Mouse (Mus musculus): ENCODE data around the gene 4930550C14Rik. TPM values are rescaled to one million over a fixed set of nuclear protein-coding genes. Genes with fewer than 3 reads are reported as not detected.
A peak's percentile ranks its signal among the peaks of the same experiment; 100 is the strongest.

Gene 4930550C14Rik
- polyA plus RNA-seq (2014; fragmentation: Nextera tagmentation; extraction: Ambion mirVana): 0.84 and 1.0 TPM in 2 replicates

DNA sequence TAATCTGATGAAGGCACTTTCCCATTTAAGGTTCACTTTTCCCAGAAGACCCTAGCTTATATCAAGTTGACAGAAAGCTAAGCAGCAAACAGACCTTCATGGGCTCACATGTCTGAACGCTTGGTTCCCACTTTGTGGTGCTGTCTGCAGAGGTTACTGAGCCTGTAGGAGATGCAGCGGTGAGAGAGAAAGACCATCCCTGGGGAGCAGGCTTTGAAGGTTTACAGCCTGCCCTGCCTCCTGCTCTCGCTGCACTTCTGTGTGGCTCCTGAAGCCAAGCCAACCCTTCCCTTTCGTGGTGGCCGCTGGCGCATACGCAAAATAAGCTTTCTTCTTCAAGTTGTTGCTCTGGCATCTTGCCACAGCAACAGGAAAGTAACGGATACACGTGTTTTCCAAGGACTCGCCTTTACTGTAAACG, at the start of gene 4930550C14Rik:
4930550C14Rik (plus strand) TSS at position 35 of the 421 bp plus-strand sequence.
- no peak within 1 kb of the TSS for H3K4me3 ChIP-seq (ENCODE audit: low read depth, low read length)
- H3K4me1 ChIP-seq (replicated peaks; ENCODE audit: control insufficient read depth, insufficient read depth, low read length): 0 out of 2 replicates have a peak, but pooled peaks cover 10% of the 10 kb centered on the region
- H3K27ac ChIP-seq (ENCODE audit: low read depth): peak within 1 kb of the TSS; percentile 17; the same call in 1 of the 2 replicates
- no peaks in the 10 kb centered on the region for H3K9me3 ChIP-seq (ENCODE audit: control insufficient read depth, low read length)
- DNase-seq (ENCODE audit: low spot score): peak; percentile 58
- peak within 1 kb of the TSS; percentile 34 for H3K4me2 ChIP-seq (ENCODE audit: low read length)
- 10% methylated on average over 11 of the region's 11 CpGs for WGBS
- H3K36me3 ChIP-seq (ENCODE audit: control insufficient read depth, insufficient read depth, low read length): peaks cover 6% of the 10 kb centered on the region; the same call in 1 of the 2 replicates
- ATAC-seq (replicated peaks; ENCODE audit: low FRiP score, low TSS enrichment, low read depth): no peak
- no peak within 1 kb of the TSS for H3K9ac ChIP-seq (ENCODE audit: low read length)
- H3K27me3 ChIP-seq (replicated peaks; ENCODE audit: control insufficient read depth, insufficient read depth, low read length): no peaks in the 10 kb centered on the region

DNA sequence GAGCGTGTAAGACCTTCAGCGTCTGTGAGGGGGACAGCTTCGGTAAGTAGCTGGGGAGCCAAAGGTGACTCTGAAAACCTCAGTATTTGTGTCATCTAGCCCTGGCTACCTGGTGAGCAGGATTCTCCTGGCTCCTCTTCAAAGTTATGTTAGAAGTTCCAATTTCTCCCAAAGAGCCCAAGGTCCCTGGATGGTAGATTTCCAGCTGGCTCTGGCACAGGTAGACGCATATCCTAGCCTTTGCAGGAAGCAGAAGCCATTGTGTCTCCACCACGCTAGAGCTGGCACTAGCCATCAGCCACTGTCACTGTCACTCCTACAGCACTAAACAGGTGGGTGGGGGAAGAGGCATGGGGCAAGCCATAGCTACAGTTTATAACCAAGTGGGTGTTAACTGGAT, 49.0 kb upstream of the 4930550C14Rik start:
- Histone ChIP-seq H3K4me3 (ENCODE audit: low read depth, low read length) (no peak overlapping the region), H3K9me3 (ENCODE audit: control insufficient read depth, low read length) (peaks cover 8% of the 10 kb centered on the region; the same call in 1 of the 2 replicates), H3K27ac (ENCODE audit: low read depth) (no peak overlapping the region), H3K4me1 (replicated peaks; ENCODE audit: control insufficient read depth, insufficient read depth, low read length) (no peaks in the 10 kb centered on the region; the same call in 1 of the 2 replicates), H3K36me3 (ENCODE audit: control insufficient read depth, insufficient read depth, low read length) (no peaks in the 10 kb centered on the region), H3K4me2 (ENCODE audit: low read length) (no peak overlapping the region), H3K9ac (ENCODE audit: low read length) (no peak overlapping the region), H3K27me3 (replicated peaks; ENCODE audit: control insufficient read depth, insufficient read depth, low read length) (no peaks in the 10 kb centered on the region)
- DNase-seq (ENCODE audit: low spot score) (no peak), ATAC-seq (replicated peaks; ENCODE audit: low FRiP score, low TSS enrichment, low read depth) (no peak)
- 89% methylated on average over 5 of the region's 5 CpGs for WGBS

DNA sequence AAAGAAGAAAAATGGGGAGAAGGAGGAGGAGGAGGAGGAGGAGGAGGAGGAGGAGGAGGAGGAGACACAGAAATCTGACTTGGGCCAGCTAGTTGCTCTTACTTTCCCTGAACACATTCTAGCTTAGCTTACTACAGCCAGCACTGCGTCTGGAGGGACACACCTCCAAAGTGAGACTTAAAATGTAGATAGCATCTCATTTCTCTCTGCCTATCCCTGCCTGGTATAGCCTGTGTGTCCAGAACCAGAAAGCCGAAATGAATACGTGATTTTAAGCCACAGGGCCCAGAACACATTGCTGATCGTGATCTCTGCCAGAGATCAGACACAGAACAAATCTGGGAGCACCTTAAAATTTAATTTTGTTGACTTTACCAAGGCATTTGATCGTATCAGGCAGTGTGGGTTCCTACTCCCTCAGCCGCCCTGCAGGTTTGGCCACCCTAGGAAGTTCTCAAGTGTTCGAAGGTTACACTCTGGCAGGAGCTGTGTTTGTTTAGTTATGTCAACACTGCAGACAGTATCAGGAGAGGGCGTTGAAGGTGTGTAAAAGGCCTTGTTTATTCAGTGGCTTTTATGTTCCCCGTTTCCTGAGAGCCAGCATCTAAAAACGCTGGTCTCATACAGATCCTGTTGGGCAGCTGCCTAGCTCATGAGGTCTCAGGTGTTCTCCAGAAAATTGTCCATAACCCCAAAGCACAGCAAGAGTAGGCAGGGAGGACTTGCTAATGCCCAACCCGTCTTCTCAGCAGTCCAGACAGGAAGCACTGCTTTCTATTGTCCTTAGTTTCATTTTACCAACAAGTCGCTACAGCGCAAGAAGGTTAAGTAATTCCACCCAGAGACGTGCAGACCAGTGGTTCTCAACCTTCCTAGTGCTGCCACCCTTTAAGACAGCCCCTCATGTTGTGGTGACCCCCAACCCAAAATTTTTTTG, 45.6 kb upstream of the 4930550C14Rik start:
- WGBS: 35% methylated on average over 14 of the region's 14 CpGs
- H3K4me3 ChIP-seq (ENCODE audit: low read depth, low read length): no peak overlapping the region

GRCm38 (mm10) chr9:53371339-53371738, 30.8 kb upstream of the 4930550C14Rik start:
- no peak overlapping the region for H3K4me2 ChIP-seq (ENCODE audit: low read length)
- H3K4me3 ChIP-seq (ENCODE audit: low read depth, low read length): no peak overlapping the region
- H3K27me3 ChIP-seq (replicated peaks; ENCODE audit: control insufficient read depth, insufficient read depth, low read length): no peaks in the 10 kb centered on the region
- ATAC-seq (replicated peaks; ENCODE audit: low FRiP score, low TSS enrichment, low read depth) (no peak), DNase-seq (ENCODE audit: low spot score) (no peak)
- peaks cover 6% of the 10 kb centered on the region; the same call in 1 of the 2 replicates for H3K36me3 ChIP-seq (ENCODE audit: control insufficient read depth, insufficient read depth, low read length)
- no peak overlapping the region for H3K9ac ChIP-seq (ENCODE audit: low read length)
- no peaks in the 10 kb centered on the region for H3K4me1 ChIP-seq (replicated peaks; ENCODE audit: control insufficient read depth, insufficient read depth, low read length)
- 45% methylated on average over 3 of the region's 3 CpGs for WGBS
- H3K9me3 ChIP-seq (ENCODE audit: control insufficient read depth, low read length): no peaks in the 10 kb centered on the region
- no peak overlapping the region for H3K27ac ChIP-seq (ENCODE audit: low read depth)

More for the DNA sequence above, 45.6 kb upstream of the 4930550C14Rik start:
- Histone ChIP-seq H3K36me3 (ENCODE audit: control insufficient read depth, insufficient read depth, low read length) (no peaks in the 10 kb centered on the region), H3K27me3 (replicated peaks; ENCODE audit: control insufficient read depth, insufficient read depth, low read length) (no peaks in the 10 kb centered on the region), H3K9me3 (ENCODE audit: control insufficient read depth, low read length) (no peaks in the 10 kb centered on the region), H3K4me2 (ENCODE audit: low read length) (0 out of 2 replicates have a peak overlapping the region, but pooled peaks have one; percentile 3), H3K27ac (ENCODE audit: low read depth) (peak overlapping the region; percentile 62), H3K9ac (ENCODE audit: low read length) (no peak overlapping the region), H3K4me1 (replicated peaks; ENCODE audit: control insufficient read depth, insufficient read depth, low read length) (no peaks in the 10 kb centered on the region; the same call in 1 of the 2 replicates)
- peak; percentile 71 for DNase-seq (ENCODE audit: low spot score)
- peak; percentile 96 for ATAC-seq (replicated peaks; ENCODE audit: low FRiP score, low TSS enrichment, low read depth)

- ATAC-seq (replicated peaks; ENCODE audit: low FRiP score, low TSS enrichment, low read depth) (no peak), DNase-seq (ENCODE audit: low spot score) (no peak)
- H3K4me2 ChIP-seq (ENCODE audit: low read length): no peak overlapping the region
- 68% methylated on average over 4 of the region's 4 CpGs for WGBS
- H3K9ac ChIP-seq (ENCODE audit: low read length): no peak overlapping the region
- no peaks in the 10 kb centered on the region for H3K27me3 ChIP-seq (replicated peaks; ENCODE audit: control insufficient read depth, insufficient read depth, low read length)
- no peaks in the 10 kb centered on the region for H3K9me3 ChIP-seq (ENCODE audit: control insufficient read depth, low read length)
- no peak overlapping the region for H3K4me3 ChIP-seq (ENCODE audit: low read depth, low read length)
- H3K4me1 ChIP-seq (replicated peaks; ENCODE audit: control insufficient read depth, insufficient read depth, low read length): peaks cover 4% of the 10 kb centered on the region; the same call in 1 of the 2 replicates
- H3K36me3 ChIP-seq (ENCODE audit: control insufficient read depth, insufficient read depth, low read length): peaks cover 6% of the 10 kb centered on the region; the same call in 1 of the 2 replicates
- H3K27ac ChIP-seq (ENCODE audit: low read depth): no peak overlapping the region
Measured at GRCm38 (mm10) chr9:53375907-53376306, 26.2 kb upstream of the 4930550C14Rik start.

GRCm38 (mm10) chr9:53376820-53377219, 25.3 kb upstream of the 4930550C14Rik start:
- H3K9ac ChIP-seq (ENCODE audit: low read length): no peak overlapping the region
- no peaks in the 10 kb centered on the region for H3K27me3 ChIP-seq (replicated peaks; ENCODE audit: control insufficient read depth, insufficient read depth, low read length)
- H3K27ac ChIP-seq (ENCODE audit: low read depth): no peak overlapping the region
- ATAC-seq (replicated peaks; ENCODE audit: low FRiP score, low TSS enrichment, low read depth): no peak
- H3K4me2 ChIP-seq (ENCODE audit: low read length): no peak overlapping the region
- H3K4me1 ChIP-seq (replicated peaks; ENCODE audit: control insufficient read depth, insufficient read depth, low read length): peaks cover 4% of the 10 kb centered on the region; the same call in 1 of the 2 replicates
- H3K4me3 ChIP-seq (ENCODE audit: low read depth, low read length): no peak overlapping the region
- H3K9me3 ChIP-seq (ENCODE audit: control insufficient read depth, low read length): no peaks in the 10 kb centered on the region
- no peak for DNase-seq (ENCODE audit: low spot score)
- WGBS: 83% methylated on average over 13 of the region's 13 CpGs
- peaks cover 6% of the 10 kb centered on the region; the same call in 1 of the 2 replicates for H3K36me3 ChIP-seq (ENCODE audit: control insufficient read depth, insufficient read depth, low read length)

GRCm38 (mm10) chr9:53377597-53377996, 24.5 kb upstream of the 4930550C14Rik start:
- no peak overlapping the region for H3K4me3 ChIP-seq (ENCODE audit: low read depth, low read length)
- no peak for ATAC-seq (replicated peaks; ENCODE audit: low FRiP score, low TSS enrichment, low read depth)
- H3K9ac ChIP-seq (ENCODE audit: low read length): no peak overlapping the region
- H3K4me2 ChIP-seq (ENCODE audit: low read length): no peak overlapping the region
- DNase-seq (ENCODE audit: low spot score): no peak
- H3K36me3 ChIP-seq (ENCODE audit: control insufficient read depth, insufficient read depth, low read length): peaks cover 3% of the 10 kb centered on the region; the same call in 1 of the 2 replicates
- no peak overlapping the region for H3K27ac ChIP-seq (ENCODE audit: low read depth)
- no peaks in the 10 kb centered on the region for H3K27me3 ChIP-seq (replicated peaks; ENCODE audit: control insufficient read depth, insufficient read depth, low read length)
- peaks cover 4% of the 10 kb centered on the region; the same call in 1 of the 2 replicates for H3K4me1 ChIP-seq (replicated peaks; ENCODE audit: control insufficient read depth, insufficient read depth, low read length)
- WGBS: 45% methylated on average over 5 of the region's 5 CpGs
- no peaks in the 10 kb centered on the region for H3K9me3 ChIP-seq (ENCODE audit: control insufficient read depth, low read length)

- Histone ChIP-seq H3K27ac (ENCODE audit: low read depth) (no peak overlapping the region), H3K9ac (ENCODE audit: low read length) (no peak overlapping the region), H3K4me2 (ENCODE audit: low read length) (no peak overlapping the region), H3K4me1 (replicated peaks; ENCODE audit: control insufficient read depth, insufficient read depth, low read length) (peaks cover 4% of the 10 kb centered on the region; the same call in 1 of the 2 replicates), H3K36me3 (ENCODE audit: control insufficient read depth, insufficient read depth, low read length) (no peaks in the 10 kb centered on the region), H3K4me3 (ENCODE audit: low read depth, low read length) (no peak overlapping the region), H3K9me3 (ENCODE audit: control insufficient read depth, low read length) (no peaks in the 10 kb centered on the region), H3K27me3 (replicated peaks; ENCODE audit: control insufficient read depth, insufficient read depth, low read length) (no peaks in the 10 kb centered on the region)
- ATAC-seq (replicated peaks; ENCODE audit: low FRiP score, low TSS enrichment, low read depth) (no peak), DNase-seq (ENCODE audit: low spot score) (no peak)
- 41% methylated on average over 3 of the region's 3 CpGs for WGBS
Measured at GRCm38 (mm10) chr9:53378171-53378570, 24.0 kb upstream of the 4930550C14Rik start.
